Mouse (Mus musculus) thymus, postnatal 36 days (tissue): ENCODE results near the gene Ccdc151.

Experiments used
- DNase-seq, 2 experiments: peaks; one replicate each; pipeline ENCODE4 v3.0.0; 2022; ENCODE audit warnings: mixed read lengths in 2 of 2

The Ccdc151 gene

GRCm38 (mm10) chr9:21955570-21956281 lies 46.7 kb downstream of the Ccdc151 start, which contains the start of gene Swsap1:
Swsap1 (plus strand) TSS chr9:21955755.
- peak; percentile 98 to 99 for DNase-seq

DNA sequence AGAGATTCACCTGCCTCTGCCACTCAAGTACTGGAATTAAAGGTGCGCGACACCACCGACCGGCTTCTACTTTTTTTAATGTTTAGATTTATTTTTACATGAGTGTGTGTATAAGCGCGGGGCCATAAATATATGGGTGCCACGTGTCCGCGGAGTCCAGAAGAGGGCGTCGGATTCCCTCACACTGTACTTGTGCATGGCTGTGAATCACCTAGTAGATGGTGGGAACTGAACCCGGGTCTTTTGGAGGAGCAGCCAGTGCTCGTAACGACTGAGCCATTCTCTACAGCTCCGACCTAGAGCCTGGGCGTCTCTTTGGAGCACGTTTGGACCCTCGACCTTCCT lies 47.2 kb downstream of the Ccdc151 start:
- no peak for DNase-seq

- no peak for DNase-seq
These were observed 47.8 kb downstream of the Ccdc151 start for GRCm38 (mm10) chr9:21954635-21955034.

DNA sequence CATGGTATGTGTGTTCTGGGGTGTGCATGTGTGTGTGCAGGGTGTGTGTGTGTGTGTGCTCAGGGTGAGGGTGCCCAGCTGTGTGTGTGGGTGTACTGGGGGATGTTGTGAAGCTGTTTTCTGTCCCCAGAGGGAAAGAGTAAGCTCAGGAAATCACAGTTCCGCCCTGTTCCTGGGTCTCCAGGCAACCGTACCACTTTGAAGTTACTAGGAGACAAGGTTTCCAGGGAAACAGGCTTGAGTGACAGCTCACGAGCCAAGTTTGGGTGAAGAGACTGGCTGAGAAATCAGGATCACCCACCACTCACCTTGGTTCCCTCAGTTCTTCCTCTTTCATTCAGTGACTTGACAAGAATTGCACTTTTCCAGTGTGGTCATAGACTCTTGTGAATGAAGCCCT lies 48.8 kb downstream of the Ccdc151 start:
- DNase-seq: no peak

DNA sequence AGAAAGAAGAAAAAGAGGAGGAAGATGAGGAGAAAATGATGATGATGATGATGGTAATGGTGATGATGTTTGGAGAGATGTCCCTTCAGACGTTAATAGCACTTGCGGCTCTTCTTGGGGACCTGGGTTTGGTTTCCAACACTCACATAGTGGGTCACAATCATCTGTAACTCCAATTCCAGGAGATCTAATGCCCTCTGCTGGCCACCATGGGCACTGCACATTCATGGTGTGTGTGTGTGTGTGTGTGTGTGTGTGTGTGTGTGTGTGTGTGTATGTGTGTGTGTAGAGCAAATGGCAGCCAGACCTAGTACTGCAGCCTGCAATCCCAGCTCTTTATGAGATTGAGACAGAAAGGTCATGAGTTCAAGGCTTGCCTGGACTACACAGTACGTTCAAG lies 50.5 kb downstream of the Ccdc151 start:
- no peak for DNase-seq

- DNase-seq: peak; percentile 47 to 70
These were observed 52.1 kb downstream of the Ccdc151 start for GRCm38 (mm10) chr9:21950322-21950721.

- no peak for DNase-seq
These were observed 53.6 kb downstream of the Ccdc151 start for GRCm38 (mm10) chr9:21948790-21949189.

- no peak for DNase-seq
These were observed 54.3 kb downstream of the Ccdc151 start for GRCm38 (mm10) chr9:21948146-21948545.

GRCm38 (mm10) chr9:21947540-21948130 lies 54.8 kb downstream of the Ccdc151 start:
- DNase-seq: no peak

GRCm38 (mm10) chr9:21944267-21944666 lies 58.2 kb downstream of the Ccdc151 start:
- DNase-seq: no peak

GRCm38 (mm10) chr9:21943638-21944037 lies 58.8 kb downstream of the Ccdc151 start:
- DNase-seq: no peak

DNA sequence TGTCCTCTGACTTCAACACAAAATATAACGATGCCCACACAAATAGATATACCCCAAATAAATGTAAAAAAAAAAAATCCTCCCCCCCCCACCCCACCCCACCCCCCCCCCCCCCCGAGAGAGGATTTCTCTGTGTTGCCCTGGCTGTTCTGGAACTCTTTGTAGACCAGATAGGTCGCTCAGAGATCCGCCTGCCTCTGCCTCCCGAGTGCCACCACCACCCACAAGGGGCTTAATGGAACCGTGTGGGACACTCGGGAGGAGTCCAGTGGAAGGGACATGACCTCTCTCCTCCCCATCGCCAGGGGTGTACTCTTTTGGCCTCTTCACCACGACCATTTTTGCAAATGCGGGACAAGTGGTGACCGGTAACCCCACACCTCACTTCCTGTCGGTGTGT lies 59.4 kb downstream of the Ccdc151 start:
- DNase-seq: no peak
